Mouse (Mus musculus) G1E (cell line): ENCODE measurements around the gene Fam20b.

ENCODE experiments used
- CTCF ChIP-seq: IDR thresholded peaks from 2 replicates; pipeline ENCODE4 v1.5.1; 2012; ENCODE audit warnings: low read depth, low read length, inconsistent platforms, mixed read lengths
- GATA1 ChIP-seq: IDR thresholded peaks from 2 replicates; pipeline ENCODE4 v1.6.1; 2012; ENCODE audit warnings: borderline replicate concordance, low read length, inconsistent platforms, mixed read lengths
- GATA2 ChIP-seq: IDR thresholded peaks from 2 replicates; pipeline ENCODE4 v1.6.1; 2012; ENCODE audit warnings: low read depth, low read length, inconsistent platforms, borderline replicate concordance
- POLR2AphosphoS5 ChIP-seq: IDR thresholded peaks from 2 replicates; pipeline ENCODE4 v1.6.1; 2012; ENCODE audit warnings: low read depth, low read length, inconsistent platforms; ENCODE audit not compliant: insufficient replicate concordance
- TAL1 ChIP-seq: conservative IDR thresholded peaks from 2 replicates; pipeline ENCODE4 v1.6.1; 2012; ENCODE audit warnings: low read depth, low read length, inconsistent platforms, mixed read lengths

DNA sequence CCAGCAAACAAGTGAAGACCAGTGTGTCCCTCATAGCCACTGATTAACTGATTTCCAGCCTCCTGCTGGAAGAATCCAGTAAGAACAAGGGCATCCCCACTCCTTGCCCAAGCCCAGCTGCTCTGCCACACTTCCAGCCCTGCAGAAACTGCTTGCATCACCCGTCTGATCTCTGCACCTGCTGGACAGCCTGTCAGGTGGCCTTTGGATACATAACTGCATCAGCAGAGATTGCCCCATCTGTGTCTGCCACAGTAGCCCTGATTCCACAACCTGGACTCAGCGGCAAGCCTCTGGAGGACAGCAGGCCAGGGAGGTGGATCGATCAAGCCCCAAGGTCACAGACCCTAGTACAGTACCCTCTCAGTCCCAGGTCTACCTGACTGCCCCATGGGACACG lies 61.4 kb downstream of the Fam20b start:
- TF ChIP-seq CTCF (no peak), GATA1 (no peak), TAL1 (no peak), POLR2AphosphoS5 (no peak), GATA2 (no peak)
